Mouse (Mus musculus) heart, adult 18-20 months (tissue): ENCODE measurements around the gene Gal3st2. TPM values are rescaled to one million over a fixed set of nuclear protein-coding genes. Genes with fewer than 3 reads are reported as not detected.
"Not testable (repeated sequence)": the region's sequence is repeated elsewhere in the genome, so short reads cannot be mapped to it uniquely, and the experiment has no call there.

Experiments used
- DNase-seq, 2 experiments: peaks; one replicate each; pipeline ENCODE4 v3.0.0; 2021 to 2022; ENCODE audit warnings: mixed read lengths in 1 of 2
- total RNA-seq, 2 experiments: library from RNA; stranded (reverse); gene quantifications; 2 replicates each; pipeline ENCODE4 v1.2.3; 2021

The Gal3st2 gene
- total RNA-seq, 2 experiments from 2014 or later = 0.54 TPM; not detected in 1

DNA sequence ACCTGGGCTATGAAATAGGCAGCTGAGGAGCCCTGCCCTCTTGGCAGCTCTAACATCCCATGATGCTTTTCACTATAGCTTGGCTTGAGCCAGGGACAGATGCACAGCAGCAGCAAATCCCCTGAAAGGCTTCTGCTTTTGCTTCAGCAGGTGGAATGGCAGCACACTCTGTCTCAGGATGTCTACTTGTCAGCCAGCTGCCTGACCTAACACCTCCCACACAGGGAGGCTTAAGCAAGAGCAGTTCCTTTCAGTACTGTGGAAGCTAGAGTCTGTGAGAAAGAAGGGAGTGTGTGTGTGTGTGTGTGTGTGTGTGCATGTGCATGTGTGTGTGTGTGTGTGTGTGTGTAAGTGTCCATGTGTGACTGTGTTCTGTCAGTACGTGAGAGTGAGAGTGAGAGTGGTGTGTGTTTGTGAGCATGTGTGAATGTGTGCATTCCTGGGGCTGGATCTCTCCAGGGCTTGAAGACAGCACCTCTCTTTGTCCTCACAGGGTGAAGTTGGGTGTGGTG is 10.5 kb downstream of the Gal3st2 start:
- not testable (repeated sequence) for DNase-seq

- not testable (repeated sequence) for DNase-seq
Measured at GRCm38 (mm10) chr1:93874405-93874804, 13.3 kb downstream of the Gal3st2 start.

- not testable (repeated sequence) for DNase-seq
Measured at GRCm38 (mm10) chr1:93881778-93882177, 20.7 kb downstream of the Gal3st2 start.

- not testable (repeated sequence) for DNase-seq
Measured at GRCm38 (mm10) chr1:93890936-93891335, 29.8 kb downstream of the Gal3st2 start.

GRCm38 (mm10) chr1:93897395-93897794 is 36.3 kb downstream of the Gal3st2 start:
- DNase-seq = not testable (repeated sequence)

GRCm38 (mm10) chr1:93901291-93901690 is 40.2 kb downstream of the Gal3st2 start:
- peak; percentile 42 to 49 for DNase-seq

GRCm38 (mm10) chr1:93906690-93907089 is 45.6 kb downstream of the Gal3st2 start:
- DNase-seq = not testable (repeated sequence)

GRCm38 (mm10) chr1:93908977-93909586 is 48.0 kb downstream of the Gal3st2 start:
- not testable (repeated sequence) for DNase-seq

DNA sequence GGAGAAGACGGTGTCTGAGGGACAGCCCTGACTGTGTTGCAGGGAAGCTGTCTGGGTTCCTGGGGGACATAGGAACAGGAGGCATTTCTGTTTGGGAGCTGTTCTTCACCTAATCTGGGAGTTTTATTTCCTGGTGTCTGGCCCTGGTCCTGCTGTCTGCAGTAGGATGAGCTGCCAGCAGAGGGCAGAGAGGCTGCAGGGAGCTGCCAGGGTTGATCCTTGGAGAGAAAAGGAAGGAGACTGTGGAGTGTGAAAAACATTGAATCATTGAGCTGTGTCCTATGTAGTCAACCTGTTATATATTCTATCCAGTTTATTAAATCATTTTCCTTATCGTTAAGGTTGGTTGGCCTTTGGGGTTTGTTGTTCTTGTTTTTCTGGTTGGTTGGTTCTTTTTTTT is 50.8 kb downstream of the Gal3st2 start:
- DNase-seq = not testable (repeated sequence)

DNA sequence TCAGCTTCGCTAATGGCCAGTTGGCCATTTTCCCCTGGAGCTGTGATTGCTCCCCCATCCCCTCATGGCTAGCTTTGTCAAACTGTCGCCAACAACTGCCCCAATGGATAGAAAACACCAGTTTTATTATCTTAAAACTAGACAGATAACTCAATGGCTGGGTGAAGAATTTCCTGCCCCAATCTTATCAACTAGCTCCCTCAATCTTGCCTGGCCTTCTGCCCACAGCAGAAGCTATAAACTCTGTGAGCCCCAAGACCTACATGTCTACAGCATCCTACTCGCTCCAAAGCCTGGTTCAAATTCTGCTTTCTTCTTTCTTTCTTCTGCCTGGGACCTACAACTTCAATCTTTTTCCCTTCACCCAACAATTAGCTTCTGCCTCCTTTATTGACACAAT is 56.1 kb downstream of the Gal3st2 start:
- DNase-seq = not testable (repeated sequence)

DNA sequence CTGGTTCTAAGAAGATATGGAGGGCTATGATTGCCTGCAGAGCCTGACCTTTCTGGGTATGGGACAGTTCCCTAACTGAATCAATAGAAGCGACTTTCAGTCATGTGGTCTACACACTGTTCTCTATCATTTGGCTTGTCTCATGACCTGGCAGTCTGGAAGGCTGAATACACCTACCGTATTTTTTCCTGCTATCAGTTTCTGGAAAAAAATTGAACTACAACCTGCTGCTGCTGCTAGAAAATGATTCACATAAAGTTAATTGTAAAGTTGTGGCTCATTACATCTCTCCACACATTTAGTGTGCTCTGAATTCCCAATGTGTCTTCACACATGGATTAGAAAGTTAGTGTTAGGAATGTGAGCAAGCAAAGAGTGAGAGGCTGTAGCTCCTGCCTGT is 56.9 kb downstream of the Gal3st2 start, which contains the start of gene Gal3st2b:
TSS of gene Gal3st2b (plus strand) at position 301 of the 400 bp plus-strand sequence.
- not testable (repeated sequence) for DNase-seq

DNA sequence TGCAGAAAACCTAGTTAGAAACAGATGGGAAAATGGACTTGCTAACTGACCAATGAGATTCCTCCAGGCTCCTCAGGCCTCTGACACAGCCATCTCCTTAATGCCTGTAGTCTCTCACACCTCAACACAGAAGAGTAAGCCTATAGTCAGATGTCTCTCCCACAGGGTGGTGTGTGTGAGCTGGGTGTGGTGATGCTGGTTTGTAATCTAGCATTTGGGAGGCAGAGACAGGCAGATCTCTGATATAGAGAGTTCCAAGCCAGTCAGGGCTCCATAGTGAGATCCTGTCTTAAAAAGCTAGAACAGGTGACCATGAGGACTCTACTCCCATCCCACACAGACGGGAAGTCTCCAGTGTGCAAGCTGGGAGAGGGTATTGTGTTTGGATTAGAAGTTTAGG is 57.7 kb downstream of the Gal3st2 start:
- DNase-seq = not testable (repeated sequence)

DNA sequence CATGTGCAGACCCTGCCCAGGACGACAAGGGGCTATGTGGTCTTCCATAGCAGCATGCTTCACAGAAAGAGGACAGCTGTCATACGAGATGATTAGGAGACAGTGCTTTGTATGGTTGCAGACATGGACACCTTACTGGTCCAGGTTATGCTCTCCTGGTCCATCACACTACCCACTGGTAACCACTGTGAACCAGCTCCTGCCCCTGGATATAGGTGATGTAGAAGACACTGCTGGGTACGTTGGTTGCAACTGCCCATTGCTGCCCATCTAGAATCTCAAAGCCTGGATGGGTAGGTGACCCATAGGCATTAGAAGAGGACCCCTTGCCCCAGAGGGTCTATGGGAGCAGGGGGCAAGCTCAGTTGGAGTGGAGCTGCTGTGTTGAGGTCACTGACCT is 58.2 kb downstream of the Gal3st2 start:
- not testable (repeated sequence) for DNase-seq

- not testable (repeated sequence) for DNase-seq
Measured at GRCm38 (mm10) chr1:93922609-93923008, 61.5 kb downstream of the Gal3st2 start.

DNA sequence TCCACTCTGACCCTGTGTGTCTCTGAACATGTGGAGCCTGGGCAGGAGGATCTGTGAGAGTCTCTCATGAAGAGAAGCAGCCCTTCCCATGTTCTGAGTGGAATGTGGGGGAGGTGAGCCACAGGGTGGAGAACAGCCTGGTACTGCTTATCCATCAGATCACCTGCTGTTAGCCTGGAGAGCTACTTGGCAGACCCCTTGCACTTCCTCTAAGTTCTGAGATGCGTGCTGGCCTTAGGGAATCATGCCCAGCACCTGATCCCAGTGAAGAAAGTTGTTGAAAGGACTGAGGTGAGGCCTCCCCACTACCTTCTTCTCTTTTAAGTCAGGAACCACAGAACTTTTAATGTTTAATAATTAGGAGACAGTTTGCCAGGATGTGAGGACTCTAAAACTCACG is 62.0 kb downstream of the Gal3st2 start:
- DNase-seq = not testable (repeated sequence)

Other genes starting within 250 kb of the Gal3st2 start
- 10 to 100 TPM; 83.8 to 86.6 TPM for gene Stk25, start 202.6 kb upstream of the Gal3st2 start, total RNA-seq
- 1 to 10 TPM; 3.3 to 4.3 TPM for gene Bok, start 175.6 kb upstream of the Gal3st2 start, total RNA-seq
- 10 to 100 TPM; 36.2 to 40.6 TPM for gene Atg4b, start 109.8 kb upstream of the Gal3st2 start, total RNA-seq
- gene Thap4, start 106.4 kb upstream of the Gal3st2 start, total RNA-seq = 10 to 100 TPM; 82.6 to 82.8 TPM
- gene Dtymk, start 59.4 kb upstream of the Gal3st2 start, total RNA-seq = 10 to 100 TPM; 20.3 to 22.7 TPM
- gene Ing5, start 57.3 kb upstream of the Gal3st2 start, total RNA-seq = 10 to 100 TPM; 10.9 to 13.4 TPM
- 10 to 100 TPM; 42.3 to 50.3 TPM for gene D2hgdh, start 36.4 kb upstream of the Gal3st2 start, total RNA-seq
- under 1 TPM; 0.67 to 0.69 TPM for gene Gal3st2b, start 57.0 kb downstream of the Gal3st2 start, total RNA-seq
- 1 to 10 TPM; 1.1 TPM for gene Gal3st2c, start 129.2 kb downstream of the Gal3st2 start, total RNA-seq
- gene Neu4, start 159.1 kb downstream of the Gal3st2 start, total RNA-seq = not detected
- gene Pdcd1, start 191.2 kb downstream of the Gal3st2 start, total RNA-seq = under 1 TPM in 1 of 2 experiments, not detected in 1; 0.15 TPM